Mouse (Mus musculus): ENCODE measurements around the gene Slc44a4.
"Not testable (repeated sequence)": the region's sequence is repeated elsewhere in the genome, so short reads cannot be mapped to it uniquely, and the experiment has no call there.

Slc44a4 gene

GRCm38 (mm10) chr17:34899053-34899889 is 15.0 kb upstream of the Slc44a4 start:
- peak; percentile 32 for DNase-seq (ENCODE audit: low spot score)

- peak; percentile 61 for DNase-seq (ENCODE audit: low spot score)
These were observed 14.4 kb upstream of the Slc44a4 start for GRCm38 (mm10) chr17:34899890-34900243.

DNA sequence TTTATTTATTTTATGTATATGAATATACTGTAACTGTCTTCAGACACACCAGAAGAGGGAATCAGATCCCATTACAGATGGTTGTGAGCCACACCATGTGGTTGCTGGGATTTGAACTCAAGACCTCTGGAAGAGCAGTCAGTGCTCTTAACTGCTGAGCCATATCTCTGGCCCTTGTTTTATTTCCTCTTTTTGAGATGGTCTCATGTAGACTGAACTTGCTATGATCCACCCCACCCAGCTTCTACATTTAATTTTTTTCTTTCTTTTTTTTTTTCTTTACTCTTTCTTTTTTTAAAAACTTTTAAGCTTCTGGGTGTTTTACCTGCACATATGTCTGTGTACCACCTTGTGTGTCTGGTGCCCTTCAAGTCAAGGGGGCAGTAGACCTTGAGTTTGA is 13.4 kb upstream of the Slc44a4 start:
- DNase-seq (ENCODE audit: low spot score), result not testable (repeated sequence)

DNA sequence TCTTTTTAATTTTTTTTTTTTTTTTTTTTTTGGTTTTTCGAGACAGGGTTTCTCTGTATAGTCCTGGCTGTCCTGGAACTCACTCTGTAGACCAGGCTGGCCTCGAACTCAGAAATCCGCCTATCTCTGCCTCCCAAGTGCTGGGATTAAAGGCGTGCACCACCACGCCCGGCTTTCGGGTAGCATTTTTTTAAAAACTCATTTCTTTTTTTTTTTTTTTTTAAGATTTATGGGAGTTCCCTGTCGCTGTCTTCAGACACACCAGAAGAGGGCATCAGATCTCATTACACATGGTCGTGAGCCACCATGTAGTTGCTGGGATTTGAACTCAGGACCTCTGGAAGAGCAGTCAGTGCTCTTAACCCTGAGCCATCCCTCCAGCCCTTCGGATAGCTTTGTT is 12.3 kb upstream of the Slc44a4 start:
- DNase-seq (ENCODE audit: low spot score), result not testable (repeated sequence)

GRCm38 (mm10) chr17:34902895-34903294 is 11.4 kb upstream of the Slc44a4 start:
- no peak for DNase-seq (ENCODE audit: low spot score)

DNA sequence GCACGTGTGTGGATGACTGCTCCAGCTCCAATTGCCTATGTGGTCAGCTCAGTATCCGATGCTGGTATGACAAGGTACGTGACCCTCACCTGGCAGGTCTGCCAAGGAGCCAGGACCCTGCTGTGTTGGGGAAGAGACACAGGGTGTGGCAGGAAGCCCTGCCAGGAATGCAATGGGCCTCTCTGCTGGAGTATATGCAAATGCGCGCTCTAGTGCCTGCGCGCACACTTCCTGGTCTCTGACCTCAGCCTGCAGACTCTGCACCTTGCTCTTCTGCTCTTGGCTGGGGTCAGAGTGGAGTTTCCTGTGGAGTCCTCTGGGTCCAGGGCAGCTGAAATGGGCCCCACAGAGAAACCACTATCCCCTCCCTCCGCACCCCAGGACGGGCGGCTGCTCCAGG is 3.3 kb upstream of the Slc44a4 start:
- no peak for DNase-seq (ENCODE audit: low spot score)

DNA sequence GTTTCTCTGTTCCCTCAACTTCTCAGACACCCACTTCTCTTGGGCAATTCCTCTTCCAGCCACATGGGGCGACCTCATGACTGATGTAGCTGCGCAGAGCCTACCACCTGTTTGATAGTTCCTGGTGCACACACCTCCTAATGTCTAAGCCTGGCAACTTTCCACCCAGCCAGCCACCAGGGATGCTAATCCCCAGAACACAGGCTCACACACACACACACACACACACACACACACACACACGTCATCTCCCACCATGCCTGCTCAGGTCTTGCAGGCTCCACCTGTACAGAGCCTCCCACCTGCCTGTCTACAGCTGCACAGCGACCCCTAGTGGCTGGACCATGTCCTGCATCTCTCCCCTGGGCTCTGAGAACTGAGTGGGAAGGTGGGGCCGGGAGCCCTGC is 2.3 kb upstream of the Slc44a4 start:
- peak; percentile 83 for DNase-seq (ENCODE audit: low spot score)

DNA sequence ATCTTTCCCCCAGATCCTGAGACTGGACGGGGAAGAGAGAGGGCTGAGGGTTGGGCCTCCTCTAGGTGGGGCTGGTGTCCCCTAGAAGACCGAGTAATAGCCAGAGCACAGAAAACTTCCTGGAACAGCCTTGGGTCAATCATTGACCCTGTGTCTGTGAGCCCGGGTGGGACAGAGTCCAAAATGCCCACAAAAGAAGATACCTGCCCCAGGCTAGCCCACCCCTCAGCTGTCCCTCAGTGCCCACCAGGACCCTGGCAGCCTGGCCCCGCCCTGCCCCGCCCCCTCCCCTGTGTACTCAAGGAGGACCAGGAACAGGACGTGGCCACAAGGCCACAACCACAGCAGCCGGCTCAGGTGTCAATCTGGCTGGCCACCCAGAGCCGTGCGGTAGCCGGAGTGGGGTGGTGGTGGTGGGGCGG is 1.2 kb downstream of the Slc44a4 start:
- DNase-seq (ENCODE audit: low spot score), result peak; percentile 47

DNA sequence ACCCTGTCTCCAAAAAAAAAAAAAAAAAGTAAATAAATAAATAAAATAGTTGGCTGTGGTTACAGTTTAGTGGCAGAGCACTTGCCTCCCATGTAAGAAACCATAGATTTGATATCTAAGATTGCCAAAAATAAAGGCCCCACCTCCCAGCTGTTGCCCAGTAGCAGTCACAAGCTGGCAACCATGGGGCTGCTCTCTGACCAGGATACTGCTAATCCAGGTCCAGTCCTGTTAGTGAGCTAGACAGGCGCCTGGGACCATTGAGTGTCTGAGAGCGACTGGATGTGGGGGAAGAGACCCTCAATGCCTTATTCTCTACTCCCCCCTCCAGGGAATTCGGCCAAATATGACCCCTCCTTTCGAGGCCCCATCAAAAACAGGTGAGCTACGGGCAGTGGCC is 2.0 kb downstream of the Slc44a4 start:
- no peak for DNase-seq (ENCODE audit: low spot score)

DNA sequence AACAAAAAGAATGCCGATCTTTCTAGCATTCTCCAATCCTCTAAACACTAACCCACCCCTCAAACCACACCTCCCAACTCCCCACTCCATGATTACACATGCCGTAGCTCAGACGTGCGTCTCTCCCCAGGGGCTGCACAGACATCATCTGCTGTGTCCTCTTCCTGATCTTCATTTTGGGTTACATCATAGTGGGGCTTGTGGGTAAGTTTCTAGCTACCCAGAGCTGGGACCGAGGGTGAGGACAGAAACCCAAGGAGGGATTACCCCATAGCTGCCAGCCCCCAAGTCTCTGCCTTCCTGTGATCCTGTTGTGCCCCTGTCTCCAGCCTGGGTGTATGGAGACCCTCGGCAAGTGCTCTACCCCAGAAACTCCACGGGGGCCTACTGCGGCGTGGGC is 2.9 kb downstream of the Slc44a4 start:
- DNase-seq (ENCODE audit: low spot score), result no peak

DNA sequence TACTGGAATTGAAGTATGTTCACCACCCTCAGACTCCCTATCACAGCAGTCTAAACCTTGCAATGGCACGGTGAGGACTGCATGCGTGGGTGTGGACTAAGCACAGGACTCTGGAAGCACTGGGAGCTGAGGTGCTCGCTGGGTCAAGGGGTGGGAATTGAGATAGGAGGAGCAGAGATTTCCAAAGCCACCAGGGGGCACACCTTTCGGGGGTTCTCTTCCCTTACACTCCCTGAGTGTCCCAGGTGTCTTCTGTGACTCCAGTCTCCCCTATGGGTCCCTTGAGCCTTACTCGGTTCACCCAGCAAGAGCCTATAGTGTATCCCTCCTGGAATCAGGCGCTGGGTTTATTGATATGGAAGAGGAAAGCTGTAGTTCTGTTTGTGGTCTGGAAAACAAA is 8.7 kb downstream of the Slc44a4 start:
- DNase-seq (ENCODE audit: low spot score), result peak; percentile 31

DNA sequence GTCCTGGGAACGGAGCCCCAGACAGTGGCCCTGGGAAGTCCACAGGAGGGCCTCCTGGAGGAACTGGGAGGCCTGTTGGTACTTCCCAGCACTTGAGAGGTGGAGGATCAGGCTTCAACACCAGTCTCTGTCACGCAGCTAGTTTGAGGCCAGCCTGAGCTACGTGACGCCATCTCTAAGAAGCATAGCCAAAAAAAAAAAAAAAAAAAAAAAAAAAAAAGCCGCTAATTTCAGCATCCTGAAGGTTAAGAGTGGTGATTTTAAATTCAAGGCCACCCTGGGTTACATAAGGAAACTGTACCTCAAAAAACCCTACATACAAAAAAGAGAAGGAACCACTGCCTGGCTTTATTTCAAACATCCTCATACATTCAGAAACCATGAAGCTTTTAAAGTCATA is 10.0 kb downstream of the Slc44a4 start:
- no peak for DNase-seq (ENCODE audit: low spot score)

DNA sequence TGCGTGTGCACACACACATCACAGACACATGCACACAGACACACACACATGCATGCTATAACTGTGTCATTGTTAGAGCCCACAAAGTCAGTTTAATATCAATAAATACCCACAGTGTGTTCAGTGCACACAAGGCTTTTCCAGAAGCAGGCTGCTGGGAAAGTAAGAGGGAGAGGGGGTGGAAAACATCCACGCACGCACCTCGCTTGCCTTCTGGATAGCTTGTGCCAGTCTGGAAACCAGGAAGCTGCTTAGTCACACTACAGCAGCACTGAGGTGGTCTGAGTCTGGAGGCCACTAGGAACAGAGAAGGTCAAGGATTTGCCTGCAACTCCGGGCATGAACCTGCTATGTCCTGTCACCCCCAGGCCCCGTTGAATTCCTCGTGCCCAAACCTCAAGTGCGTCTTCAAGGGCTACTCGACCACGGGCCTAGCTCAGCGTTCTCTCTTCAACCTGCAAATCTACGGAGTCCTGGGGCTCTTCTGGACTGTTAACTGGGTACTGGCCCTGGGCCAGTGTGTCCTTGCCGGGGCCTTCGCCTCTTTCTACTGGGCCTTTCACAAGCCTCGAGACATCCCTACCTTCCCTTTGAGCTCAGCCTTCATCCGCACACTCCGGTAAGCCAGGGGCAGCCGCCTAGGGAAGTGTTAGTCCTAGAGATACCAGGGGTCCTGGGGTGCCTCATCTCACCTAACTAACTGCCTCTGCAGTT is 13.2 kb downstream of the Slc44a4 start:
- DNase-seq (ENCODE audit: low spot score), result no peak

DNA sequence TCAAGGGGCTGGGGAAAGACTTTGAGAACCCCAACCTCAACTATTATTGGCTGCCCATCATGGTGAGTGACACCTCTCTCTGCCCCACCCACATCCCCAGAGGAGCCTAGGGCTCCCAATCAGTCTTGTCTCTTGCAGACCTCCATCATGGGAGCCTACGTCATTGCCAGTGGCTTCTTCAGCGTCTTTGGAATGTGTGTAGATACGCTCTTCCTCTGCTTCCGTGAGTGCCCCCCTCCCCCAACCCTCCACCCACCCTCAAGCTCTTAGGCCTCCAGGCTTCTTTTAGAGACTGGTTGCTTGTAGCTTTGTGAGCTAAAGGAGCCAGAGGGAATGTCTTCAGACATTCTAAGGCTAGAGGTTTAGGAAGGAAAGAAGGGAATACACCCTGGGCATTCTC is 14.6 kb downstream of the Slc44a4 start:
- no peak for DNase-seq (ENCODE audit: low spot score)

DNA sequence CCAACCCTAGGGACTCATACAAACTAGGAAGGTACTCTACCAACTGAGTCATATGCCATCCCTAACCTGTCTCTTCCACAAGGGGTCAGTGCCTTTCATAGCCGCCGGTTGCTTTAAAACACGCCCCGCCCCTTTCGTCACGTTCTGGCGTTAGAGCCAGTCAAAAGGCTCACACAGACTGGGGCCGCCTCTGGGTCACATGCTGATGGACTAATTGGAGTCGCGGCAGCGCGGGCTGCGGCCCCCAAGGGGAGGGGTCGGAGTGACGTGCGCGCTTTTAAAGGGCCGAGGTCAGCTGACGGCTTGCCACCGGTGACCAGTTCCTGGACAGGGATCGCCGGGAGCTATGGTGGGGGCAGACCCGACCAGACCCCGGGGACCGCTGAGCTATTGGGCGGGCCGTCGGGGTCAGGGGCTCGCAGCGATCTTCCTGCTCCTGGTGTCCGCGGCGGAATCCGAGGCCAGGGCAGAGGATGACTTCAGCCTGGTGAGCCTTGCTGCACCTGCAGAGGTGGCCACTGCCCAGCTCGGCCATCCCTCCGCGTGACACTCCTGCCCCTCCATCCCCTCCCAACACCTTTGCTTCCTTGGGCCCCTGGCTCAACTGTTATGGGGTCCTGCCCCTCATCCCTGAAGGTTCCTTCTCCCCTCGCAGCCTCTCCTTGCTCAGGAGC is 16.9 kb downstream of the Slc44a4 start, which contains the start of gene Neu1:
Gene Neu1, plus strand, starts transcription at position 193 of the 674 bp plus-strand sequence.
- DNase-seq (ENCODE audit: low spot score), result peak; percentile 99

DNA sequence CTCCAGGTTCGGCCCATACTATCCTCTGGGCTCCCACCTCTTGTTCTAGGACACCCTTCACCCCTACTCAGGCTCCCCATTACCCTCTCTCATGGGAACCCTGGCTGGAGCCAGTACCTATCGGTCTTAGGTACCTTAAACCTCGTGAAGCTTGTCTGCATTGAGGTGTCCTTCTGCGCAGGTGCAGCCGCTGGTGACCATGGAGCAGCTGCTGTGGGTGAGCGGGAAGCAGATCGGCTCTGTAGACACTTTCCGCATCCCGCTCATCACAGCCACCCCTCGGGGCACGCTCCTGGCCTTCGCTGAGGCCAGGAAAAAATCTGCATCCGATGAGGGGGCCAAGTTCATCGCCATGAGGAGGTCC is 17.5 kb downstream of the Slc44a4 start:
- peak; percentile 37 for DNase-seq (ENCODE audit: low spot score)

DNA sequence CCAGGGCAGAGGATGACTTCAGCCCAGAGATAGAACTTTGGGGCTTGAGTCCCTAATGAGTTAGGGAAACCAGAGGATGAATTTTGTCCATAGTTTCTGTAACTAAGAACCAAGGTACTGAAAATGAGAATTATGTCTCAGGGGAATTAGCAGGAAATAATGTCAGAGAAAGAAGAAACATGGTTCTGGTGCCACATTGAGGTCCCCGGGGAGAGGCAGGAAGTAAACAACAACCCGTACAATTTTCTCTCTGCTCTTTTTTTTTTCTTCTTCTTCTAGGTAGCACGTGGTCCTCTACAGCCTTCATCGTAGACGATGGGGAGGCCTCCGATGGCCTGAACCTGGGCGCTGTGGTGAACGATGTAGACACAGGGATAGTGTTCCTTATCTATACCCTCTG is 18.0 kb downstream of the Slc44a4 start:
- DNase-seq (ENCODE audit: low spot score), result no peak

- no peak for DNase-seq (ENCODE audit: low spot score)
These were observed 19.8 kb downstream of the Slc44a4 start for GRCm38 (mm10) chr17:34934031-34934430.

GRCm38 (mm10) chr17:34934830-34935229 is 20.6 kb downstream of the Slc44a4 start:
- DNase-seq (ENCODE audit: low spot score), result no peak

DNA sequence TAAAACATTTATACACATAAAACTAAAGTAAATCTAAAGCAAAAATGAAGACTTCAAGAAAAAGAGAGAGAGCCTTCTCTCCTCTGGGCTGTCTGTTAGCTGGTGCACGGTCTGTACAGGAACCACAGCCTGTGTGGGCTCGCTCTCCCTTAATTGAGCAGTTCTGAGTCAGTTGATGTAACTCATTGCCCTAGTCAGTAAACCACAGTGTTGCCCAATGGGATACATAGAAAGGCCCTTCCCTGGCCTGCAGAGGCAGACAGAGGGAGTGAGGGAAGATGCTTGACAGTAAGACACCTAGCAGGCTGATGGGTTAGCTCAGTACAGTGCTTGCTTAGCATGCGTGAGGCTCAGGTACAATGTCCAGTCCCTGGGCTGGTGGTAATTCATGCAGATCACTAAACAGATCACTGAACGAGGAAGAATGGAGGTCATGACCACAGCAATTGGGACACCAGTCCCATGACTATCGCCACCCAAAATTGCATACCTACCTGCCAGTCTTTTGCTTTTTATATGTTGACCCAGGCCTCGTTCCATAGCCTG is 23.8 kb downstream of the Slc44a4 start:
- no peak for DNase-seq (ENCODE audit: low spot score)

DNA sequence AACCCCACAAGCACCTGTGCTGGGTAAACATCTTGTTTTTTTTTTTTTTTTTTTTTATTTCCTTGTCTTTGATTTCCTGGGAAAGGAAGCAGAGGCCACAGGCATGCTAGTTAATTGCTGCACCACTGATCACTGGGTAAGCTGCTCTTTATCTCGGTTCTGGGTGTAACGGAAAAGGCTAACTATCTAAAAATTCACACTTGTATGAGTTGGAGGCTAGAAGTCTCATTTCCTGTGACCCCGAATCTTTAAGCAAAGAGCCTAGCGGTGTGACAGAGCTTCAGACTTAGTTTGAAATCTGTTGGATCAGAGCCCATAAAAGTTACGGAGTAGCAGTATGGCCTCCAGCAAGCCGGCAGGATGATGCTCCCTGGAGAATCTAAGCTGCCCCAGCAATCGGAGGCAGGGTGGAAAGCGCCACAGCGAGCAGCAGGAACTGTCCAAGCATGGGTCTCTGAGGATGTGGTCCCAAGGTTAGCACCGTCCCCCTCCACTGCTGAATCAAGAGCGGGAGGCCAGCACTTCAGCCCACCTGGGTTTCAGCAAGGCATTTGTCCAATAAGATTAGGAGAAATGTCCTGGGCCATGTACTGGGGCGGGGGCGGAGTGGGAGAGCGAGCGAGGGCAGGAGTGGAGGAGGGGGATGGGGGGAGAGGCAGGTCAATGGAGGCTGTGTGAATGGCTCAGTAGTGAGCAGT is 27.2 kb downstream of the Slc44a4 start:
- DNase-seq (ENCODE audit: low spot score), result no peak

Data from retina, embryonic 14.5 days (tissue).